Mouse (Mus musculus) kidney, embryonic 14.5 days (tissue): ENCODE results near the gene Gm45623. TPM values are rescaled to one million over a fixed set of nuclear protein-coding genes. Genes with fewer than 3 reads are reported as not detected.

Experiments used
- ATAC-seq: fragments of 200-750 bp; cut with Nextera tagmentation; 2 replicates; pipeline ENCODE4 v1.8.0; 2017; ENCODE audit warnings: moderate number of reproducible peaks, mild to moderate bottlenecking, moderate TSS enrichment, moderate library complexity; ENCODE audit not compliant: low FRiP score, low TSS enrichment
- H3K27ac ChIP-seq: fragments of 300-500 bp; sonication (generic); 2 replicates; pipeline ENCODE4 v1.5.1; 2014; ENCODE audit warnings: low read depth, mild to moderate bottlenecking, low read length, moderate library complexity, mixed read lengths
- H3K27me3 ChIP-seq: fragments of 300-500 bp; sonication (generic); 2 replicates; pipeline ENCODE4 v1.6.1; 2014; ENCODE audit warnings: mild to moderate bottlenecking, low read length; ENCODE audit not compliant: control insufficient read depth, insufficient read depth
- H3K36me3 ChIP-seq: fragments of 300-500 bp; sonication (generic); 2 replicates; pipeline ENCODE4 v1.6.1; 2014; ENCODE audit warnings: low read length, mixed read lengths; ENCODE audit not compliant: control insufficient read depth, insufficient read depth
- H3K4me1 ChIP-seq: fragments of 300-500 bp; sonication (generic); 2 replicates; pipeline ENCODE4 v1.6.1; 2014; ENCODE audit warnings: low read length, mixed read lengths; ENCODE audit not compliant: control insufficient read depth, insufficient read depth
- H3K4me2 ChIP-seq: fragments of 300-500 bp; sonication (generic); replicated peaks from 2 replicates; pipeline ENCODE4 v1.6.1; 2014; ENCODE audit warnings: low read depth, mild to moderate bottlenecking, low read length
- H3K4me3 ChIP-seq: fragments of 300-500 bp; sonication (generic); 2 replicates; pipeline ENCODE4 v1.5.1; 2014; ENCODE audit warnings: mild to moderate bottlenecking, low read length
- H3K9ac ChIP-seq: fragments of 300-500 bp; sonication (generic); 2 replicates; pipeline ENCODE4 v1.6.1; 2014; ENCODE audit warnings: low read depth, mild to moderate bottlenecking, low read length, moderate library complexity
- H3K9me3 ChIP-seq: fragments of 300-500 bp; sonication (generic); 2 replicates; pipeline ENCODE4 v1.6.1; 2016; ENCODE audit warnings: low read length; ENCODE audit not compliant: control insufficient read depth
- WGBS: fragments of 180-500 bp; shearing (Covaris S2); extraction: QIAGEN DNeasy Blood & Tissue Kit; methylation state at CpG from one replicate; pipeline ENCODE4 v1.1.7; 2014; 5-methylcytosine and 5-hydroxymethylcytosine counted together
- polyA plus RNA-seq: library from polyadenylated mRNA; unstranded; fragments of >200 nt; fragmentation: Nextera tagmentation; extraction: Ambion mirVana; gene quantifications from 2 replicates; pipeline ENCODE4 v1.2.1, GENCODE M21; 2014

Gm45623 gene
- polyA plus RNA-seq, 1 experiment from 2014 or later: 0.15 TPM

DNA sequence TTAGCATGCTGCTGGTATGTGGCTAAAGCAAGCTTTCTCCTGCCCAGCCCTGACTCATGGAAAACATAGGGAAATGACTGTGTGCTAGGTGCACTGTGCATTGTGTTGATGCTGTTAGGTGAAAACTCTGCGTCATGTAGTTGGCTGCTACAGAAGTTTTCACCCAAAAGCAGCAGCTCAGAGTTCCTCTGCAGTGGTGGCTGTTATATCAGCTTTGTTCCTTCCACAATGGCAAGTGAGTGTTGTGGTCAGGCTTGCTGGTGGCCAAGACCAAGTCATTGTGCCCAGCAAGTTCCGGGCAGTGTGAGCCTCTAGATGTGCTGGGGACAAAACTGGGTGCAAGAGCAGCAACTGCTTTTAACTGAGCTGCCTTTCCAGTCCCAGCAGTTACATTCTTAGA, 41.4 kb downstream of the Gm45623 start:
- no peaks in the 10 kb centered on the region for H3K9me3 ChIP-seq
- peaks cover 19% of the 10 kb centered on the region for H3K36me3 ChIP-seq
- no peak overlapping the region for H3K4me2 ChIP-seq
- no peak overlapping the region for H3K4me3 ChIP-seq
- H3K4me1 ChIP-seq: peaks cover 6% of the 10 kb centered on the region; the same call in 1 of the 2 replicates
- 100% methylated on average over 2 of the region's 2 CpGs for WGBS
- ATAC-seq: no peak
- H3K27me3 ChIP-seq: no peaks in the 10 kb centered on the region
- no peak overlapping the region for H3K27ac ChIP-seq
- H3K9ac ChIP-seq: no peak overlapping the region

GRCm38 (mm10) chr13:56710620-56711019, 43.0 kb downstream of the Gm45623 start:
- Histone ChIP-seq H3K4me2 (no peak overlapping the region), H3K9me3 (no peaks in the 10 kb centered on the region), H3K27ac (no peak overlapping the region; the same call in 1 of the 2 replicates), H3K4me3 (no peak overlapping the region), H3K4me1 (peaks cover 9% of the 10 kb centered on the region; the same call in 1 of the 2 replicates), H3K27me3 (no peaks in the 10 kb centered on the region), H3K9ac (no peak overlapping the region), H3K36me3 (peaks cover 29% of the 10 kb centered on the region)
- no peak for ATAC-seq
- 64% methylated on average over 2 of the region's 2 CpGs for WGBS

DNA sequence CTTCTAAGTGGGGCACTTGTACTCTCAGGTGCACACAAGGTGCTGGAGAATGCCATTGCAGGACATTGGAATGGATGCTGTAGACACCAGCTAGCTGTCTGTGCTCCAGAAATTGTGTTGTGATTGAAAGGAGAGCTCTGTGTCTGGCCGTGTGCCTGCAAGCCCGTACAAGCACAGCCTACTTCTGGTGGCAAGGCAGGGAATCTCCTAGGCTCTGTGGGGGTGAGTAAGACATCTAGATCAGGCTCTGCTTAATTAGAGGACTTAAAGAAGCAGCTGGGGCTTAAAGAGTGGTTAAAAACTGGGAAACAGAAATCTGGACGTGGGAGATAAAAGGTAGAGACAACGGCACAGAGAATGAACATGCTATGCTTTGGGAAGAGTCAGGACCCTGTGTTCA, 46.0 kb downstream of the Gm45623 start:
- WGBS: 77% methylated on average over 4 of the region's 4 CpGs
- no peak overlapping the region for H3K4me2 ChIP-seq
- H3K4me1 ChIP-seq: peaks cover 26% of the 10 kb centered on the region
- no peaks in the 10 kb centered on the region for H3K9me3 ChIP-seq
- no peak overlapping the region for H3K27ac ChIP-seq
- H3K36me3 ChIP-seq: peaks cover 28% of the 10 kb centered on the region
- ATAC-seq: no peak
- no peak overlapping the region for H3K9ac ChIP-seq
- no peak overlapping the region for H3K4me3 ChIP-seq
- no peaks in the 10 kb centered on the region for H3K27me3 ChIP-seq

GRCm38 (mm10) chr13:56707111-56707510, 46.5 kb downstream of the Gm45623 start:
- Histone ChIP-seq H3K4me2 (no peak overlapping the region), H3K4me3 (no peak overlapping the region), H3K27ac (no peak overlapping the region), H3K36me3 (peaks cover 23% of the 10 kb centered on the region), H3K27me3 (no peaks in the 10 kb centered on the region), H3K9ac (no peak overlapping the region), H3K4me1 (peaks cover 29% of the 10 kb centered on the region), H3K9me3 (no peaks in the 10 kb centered on the region)
- no peak for ATAC-seq
- 96% methylated on average over 4 of the region's 4 CpGs for WGBS

- peak overlapping the region; percentile 83 for H3K4me2 ChIP-seq
- no peak for ATAC-seq
- peaks cover 20% of the 10 kb centered on the region for H3K36me3 ChIP-seq
- H3K9ac ChIP-seq: peak overlapping the region; percentile 98
- no peaks in the 10 kb centered on the region for H3K9me3 ChIP-seq
- peaks cover 35% of the 10 kb centered on the region for H3K4me1 ChIP-seq
- H3K27ac ChIP-seq: no peak overlapping the region
- peak overlapping the region; percentile 79 for H3K4me3 ChIP-seq
- H3K27me3 ChIP-seq: no peaks in the 10 kb centered on the region
- WGBS: 61% methylated on average over 2 of the region's 2 CpGs
These were observed 49.0 kb downstream of the Gm45623 start for GRCm38 (mm10) chr13:56704596-56704995.

- ATAC-seq: peak; percentile 50
- peaks cover 29% of the 10 kb centered on the region for H3K4me1 ChIP-seq
These were observed 49.7 kb downstream of the Gm45623 start for GRCm38 (mm10) chr13:56703871-56704321.

DNA sequence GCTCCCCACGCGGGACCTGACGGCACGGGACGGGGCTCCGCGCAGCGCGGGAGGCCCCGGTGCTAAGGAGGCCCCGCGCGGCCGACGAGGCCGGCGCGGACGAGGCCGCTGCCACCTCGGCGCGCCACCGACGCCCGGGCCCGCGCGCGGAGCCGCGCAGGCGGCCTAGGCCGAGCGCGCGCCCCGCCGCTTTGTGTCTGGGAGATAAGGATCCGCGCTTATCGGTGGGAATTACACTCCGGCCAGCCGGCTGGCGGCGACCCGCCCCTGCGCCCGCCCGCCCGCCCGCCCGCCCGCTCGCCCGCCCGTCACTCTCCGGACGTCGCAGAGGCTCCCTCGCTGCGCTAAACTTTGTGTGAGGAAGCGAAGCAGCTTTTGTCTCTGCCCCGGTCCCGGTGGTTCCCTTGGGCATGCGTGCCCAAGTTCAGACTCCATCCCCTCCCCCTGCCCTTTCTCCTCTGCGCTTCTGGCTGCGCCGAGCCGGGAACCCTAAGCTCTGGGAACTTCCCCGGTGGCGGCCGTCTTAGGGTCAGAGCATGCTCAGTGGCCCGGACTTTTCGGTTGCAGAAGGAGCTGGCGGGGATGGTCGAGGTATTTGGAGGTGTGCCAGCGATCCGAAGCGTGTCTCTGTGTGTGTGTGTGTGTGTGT, 50.3 kb downstream of the Gm45623 start:
- WGBS: under 1% methylated on average over 68 of the region's 80 CpGs
- peak; percentile 72 for ATAC-seq
- peak overlapping the region; percentile 98 for H3K27ac ChIP-seq

More at GRCm38 (mm10) chr13:56703871-56704321, 49.7 kb downstream of the Gm45623 start:
- Histone ChIP-seq H3K27ac (peak overlapping the region; percentile 98), H3K4me2 (peak overlapping the region; percentile 83), H3K36me3 (peaks cover 13% of the 10 kb centered on the region), H3K4me3 (peak overlapping the region; percentile 79), H3K9me3 (0 out of 2 replicates have a peak, but pooled peaks cover 2% of the 10 kb centered on the region), H3K27me3 (no peaks in the 10 kb centered on the region), H3K9ac (peak overlapping the region; percentile 98)
- 1% methylated on average over 11 of the region's 11 CpGs for WGBS

DNA sequence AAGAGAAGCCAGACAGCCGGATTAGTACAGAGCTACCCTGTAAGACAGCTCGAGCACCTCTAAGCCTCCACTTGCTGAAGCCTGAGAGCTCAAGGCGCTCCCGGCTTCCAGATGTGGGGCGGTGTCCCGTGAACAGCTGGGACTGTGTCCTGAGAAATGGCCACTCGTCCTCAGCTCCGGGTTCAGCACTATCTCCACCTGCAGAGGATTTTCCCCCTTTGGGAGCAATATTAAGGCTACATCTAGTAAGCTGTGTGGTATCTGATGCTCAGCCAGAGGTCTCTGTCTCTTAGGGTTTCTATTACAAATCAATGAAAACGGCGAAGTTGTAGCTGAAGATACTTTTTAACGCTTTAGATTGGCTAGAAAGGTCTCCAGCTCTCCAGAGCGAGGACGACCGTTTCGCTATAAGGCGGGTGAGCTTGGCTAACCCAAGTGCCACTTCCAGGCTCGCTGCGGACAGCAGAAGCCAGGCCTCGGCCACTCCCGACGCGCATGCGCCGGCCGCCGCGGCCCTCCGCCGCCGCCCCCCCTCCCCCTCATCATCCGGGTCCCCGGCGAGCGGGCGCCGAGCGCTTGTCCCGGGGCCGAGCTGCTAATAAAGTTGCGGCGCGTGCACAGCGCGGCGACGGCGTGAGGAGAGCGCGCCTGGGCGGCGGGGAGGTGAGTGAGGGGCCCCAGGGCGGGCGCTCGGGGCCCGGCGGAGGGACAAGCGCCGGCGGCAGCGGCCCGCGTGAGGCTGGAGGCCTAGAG, 51.0 kb downstream of the Gm45623 start, which contains the start of gene Smad5:
Gene Smad5 (plus strand): TSS at position 542 of the 753 bp plus-strand sequence.
- WGBS: 2% methylated on average over 58 of the region's 62 CpGs
- peak within 1 kb of the TSS; percentile 98 for H3K27ac ChIP-seq

More for the DNA sequence above, 50.3 kb downstream of the Gm45623 start:
- Histone ChIP-seq H3K36me3 (peaks cover 13% of the 10 kb centered on the region), H3K27me3 (no peaks in the 10 kb centered on the region), H3K9ac (peak overlapping the region; percentile 98), H3K4me3 (peak overlapping the region; percentile 79), H3K9me3 (0 out of 2 replicates have a peak, but pooled peaks cover 2% of the 10 kb centered on the region), H3K4me1 (peaks cover 29% of the 10 kb centered on the region), H3K4me2 (peak overlapping the region; percentile 83)

More for the DNA sequence above, 51.0 kb downstream of the Gm45623 start, which contains the start of gene Smad5:
- peaks cover 30% of the 10 kb centered on the region for H3K4me1 ChIP-seq
- H3K9me3 ChIP-seq: 0 out of 2 replicates have a peak, but pooled peaks cover 2% of the 10 kb centered on the region
- H3K36me3 ChIP-seq: peaks cover 13% of the 10 kb centered on the region
- peak within 1 kb of the TSS; percentile 98 for H3K9ac ChIP-seq
- H3K4me3 ChIP-seq: peak within 1 kb of the TSS; percentile 79
- peak within 1 kb of the TSS; percentile 83 for H3K4me2 ChIP-seq
- peak; percentile 80 for ATAC-seq
- no peaks in the 10 kb centered on the region for H3K27me3 ChIP-seq
